Mouse (Mus musculus): ENCODE measurements around the gene Mylk. TPM values are rescaled to one million over a fixed set of nuclear protein-coding genes. Genes with fewer than 3 reads are reported as not detected.

The Mylk gene
- total RNA-seq, 4 experiments from 2014 or later = 13.7 to 24.6 (median 18.8) TPM

DNA sequence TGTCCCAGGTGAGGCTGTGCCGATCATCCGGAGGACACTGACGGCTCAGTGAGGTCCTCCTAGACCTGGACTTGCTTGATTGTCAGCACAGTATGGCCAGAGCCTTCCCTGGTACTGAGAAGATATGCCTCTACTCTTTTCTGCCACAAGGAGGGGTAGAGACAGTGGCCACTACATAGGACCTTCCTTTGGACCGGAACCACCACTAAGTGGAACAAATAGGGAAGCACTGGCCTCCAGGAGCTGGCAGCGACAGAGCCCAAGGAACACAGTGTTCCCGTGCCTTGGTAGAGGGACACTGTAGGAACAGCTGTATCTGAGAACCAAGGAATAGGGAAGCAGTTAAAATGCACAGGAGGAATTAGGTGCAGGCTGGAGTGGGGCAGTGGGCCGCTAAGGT lies 233.0 kb downstream of the Mylk start:
- DNase-seq (ENCODE audit: low spot score in 2 of 2) = no peak

DNA sequence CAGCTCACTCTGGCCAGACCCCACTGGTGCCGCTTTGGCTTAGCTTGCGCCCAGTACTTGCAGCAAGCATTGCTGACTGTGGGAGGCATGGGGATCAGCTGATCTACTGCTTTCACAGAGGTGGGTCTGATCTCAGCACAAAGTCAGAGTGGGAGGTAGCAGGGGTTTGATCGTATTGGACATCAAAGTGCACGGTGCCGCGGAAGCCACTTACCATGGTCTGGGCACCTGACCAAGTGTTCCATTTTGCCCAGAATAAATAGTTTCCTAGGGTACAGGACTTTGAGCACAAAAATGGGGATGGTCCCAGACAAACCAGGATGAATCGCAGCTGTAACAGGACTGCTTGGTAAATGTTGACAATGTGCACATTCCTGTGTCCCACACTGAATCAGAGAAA lies 236.0 kb downstream of the Mylk start:
- no peak for DNase-seq (ENCODE audit: low spot score in 2 of 2)

DNA sequence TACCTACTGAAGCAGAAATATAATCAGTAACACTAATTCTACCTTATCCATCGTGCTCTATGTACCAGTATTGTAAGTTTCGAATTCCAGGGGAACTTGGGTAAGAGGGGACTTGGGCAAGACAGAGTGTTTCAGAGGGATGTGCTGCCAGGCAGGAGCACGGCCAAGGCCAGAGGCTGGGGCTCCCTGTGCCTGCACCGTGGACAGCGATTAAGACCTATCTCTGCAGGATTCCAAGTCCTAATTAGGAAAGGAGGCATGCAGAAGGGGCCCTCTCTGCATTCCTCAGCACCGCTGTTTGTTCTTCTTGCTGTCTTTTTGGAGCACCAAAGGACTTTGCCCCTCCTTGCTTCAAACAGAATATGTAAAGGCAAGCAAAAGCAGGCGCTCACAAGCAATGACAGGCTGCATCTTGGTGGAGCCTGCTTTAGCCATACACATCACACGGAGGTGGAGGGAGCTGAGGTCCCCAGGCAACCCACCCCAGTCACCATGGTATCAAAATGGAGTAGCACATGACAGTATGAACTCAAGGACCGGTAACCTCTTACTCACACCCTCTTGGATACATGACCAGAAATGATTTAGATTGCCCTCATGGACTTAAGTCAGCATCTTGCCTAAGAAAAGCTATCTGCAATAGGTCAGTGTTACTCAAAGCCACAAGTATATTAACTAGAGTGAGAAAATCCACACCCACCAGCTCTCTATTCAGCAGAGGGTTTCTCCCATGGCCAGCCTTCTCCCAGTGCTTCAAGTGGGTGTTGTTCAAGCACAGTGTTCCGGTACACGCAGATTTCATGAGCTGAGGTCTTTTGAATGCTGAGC lies 239.4 kb downstream of the Mylk start:
- no peak for DNase-seq (ENCODE audit: low spot score in 2 of 2)

DNA sequence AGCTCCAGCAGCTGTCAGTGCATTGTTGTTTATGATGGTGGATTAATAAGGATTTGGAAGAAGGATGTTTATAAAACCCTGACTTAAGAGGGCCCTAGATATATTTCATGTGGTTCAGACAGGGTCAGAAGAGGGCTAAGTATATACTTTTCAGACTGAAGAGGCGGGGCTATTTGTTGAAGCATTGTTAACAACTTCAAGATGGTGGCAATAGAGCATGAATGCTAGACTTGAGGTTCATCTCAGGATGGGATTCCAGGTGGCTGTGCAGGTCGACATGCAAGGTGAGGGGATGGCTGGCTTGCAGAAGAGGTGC lies 240.0 kb downstream of the Mylk start:
- no peak for DNase-seq (ENCODE audit: low spot score in 2 of 2)

DNA sequence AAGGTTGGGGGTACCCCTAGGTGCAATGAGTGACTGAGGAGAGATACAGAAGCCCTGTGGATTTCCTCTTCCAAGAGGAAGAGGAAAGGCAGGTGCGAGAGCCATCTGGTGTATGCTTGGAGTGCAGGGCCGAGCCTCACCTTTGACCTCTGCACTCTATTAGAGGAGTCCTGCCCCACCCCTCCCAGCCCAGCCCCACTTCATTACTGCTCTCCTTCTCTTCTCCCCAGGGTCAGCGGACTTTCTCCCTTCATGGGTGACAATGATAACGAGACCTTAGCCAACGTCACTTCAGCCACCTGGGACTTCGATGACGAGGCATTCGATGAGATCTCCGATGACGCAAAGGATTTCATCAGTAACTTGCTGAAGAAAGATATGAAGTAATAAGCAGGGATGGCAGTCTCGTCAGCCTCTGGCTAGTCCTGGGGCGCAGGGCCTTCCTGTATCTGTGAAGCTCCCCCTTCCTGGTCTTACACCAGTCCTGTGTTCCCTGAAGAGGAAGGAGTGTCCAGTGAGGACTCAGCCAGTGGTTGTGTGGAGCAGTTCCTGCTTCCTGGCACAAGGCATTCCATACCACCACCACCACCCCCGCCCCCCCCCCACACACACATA lies 241.3 kb downstream of the Mylk start:
- DNase-seq (ENCODE audit: low spot score in 2 of 2) = no peak

DNA sequence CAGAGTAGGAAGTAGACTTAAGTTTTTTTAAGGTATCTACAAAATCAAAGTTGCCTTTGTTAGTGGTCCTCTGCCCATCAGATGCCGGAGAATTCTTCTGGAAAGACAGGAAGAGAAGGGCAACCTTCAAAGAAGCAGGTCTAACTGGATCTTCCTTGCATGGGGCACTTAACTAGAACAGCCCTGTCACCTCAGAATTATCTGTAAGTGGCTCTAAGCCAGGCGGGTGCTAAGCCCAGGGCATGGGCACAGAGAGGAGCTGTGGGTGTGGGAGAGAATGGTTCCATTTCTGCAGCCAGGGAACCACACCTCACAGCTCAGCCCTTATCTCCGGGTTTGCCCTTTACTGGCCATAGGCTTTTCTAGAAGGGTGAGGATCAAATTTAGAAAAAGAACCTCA lies 246.4 kb downstream of the Mylk start:
- no peak for DNase-seq (ENCODE audit: low spot score in 2 of 2)

DNA sequence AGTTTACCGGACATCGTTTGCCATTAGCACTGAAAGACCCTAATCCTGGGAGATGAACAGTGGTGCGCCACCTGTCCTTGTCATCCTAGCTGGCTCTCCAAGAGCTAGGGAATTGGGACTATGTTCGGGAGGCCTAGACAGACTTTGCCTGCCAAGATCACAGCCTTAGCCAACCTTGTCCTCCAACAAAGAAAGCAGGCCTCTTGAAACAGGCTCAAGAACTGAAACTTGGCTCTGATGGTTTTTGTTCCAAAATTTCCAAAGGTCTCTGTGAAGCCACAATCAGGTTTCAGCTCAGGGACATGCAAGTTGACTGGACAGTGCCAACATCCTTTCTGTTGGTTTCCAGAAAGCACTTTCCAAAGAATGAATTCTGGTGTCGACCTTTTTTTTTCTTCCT lies 247.8 kb downstream of the Mylk start:
- no peak for DNase-seq (ENCODE audit: low spot score in 2 of 2)

DNA sequence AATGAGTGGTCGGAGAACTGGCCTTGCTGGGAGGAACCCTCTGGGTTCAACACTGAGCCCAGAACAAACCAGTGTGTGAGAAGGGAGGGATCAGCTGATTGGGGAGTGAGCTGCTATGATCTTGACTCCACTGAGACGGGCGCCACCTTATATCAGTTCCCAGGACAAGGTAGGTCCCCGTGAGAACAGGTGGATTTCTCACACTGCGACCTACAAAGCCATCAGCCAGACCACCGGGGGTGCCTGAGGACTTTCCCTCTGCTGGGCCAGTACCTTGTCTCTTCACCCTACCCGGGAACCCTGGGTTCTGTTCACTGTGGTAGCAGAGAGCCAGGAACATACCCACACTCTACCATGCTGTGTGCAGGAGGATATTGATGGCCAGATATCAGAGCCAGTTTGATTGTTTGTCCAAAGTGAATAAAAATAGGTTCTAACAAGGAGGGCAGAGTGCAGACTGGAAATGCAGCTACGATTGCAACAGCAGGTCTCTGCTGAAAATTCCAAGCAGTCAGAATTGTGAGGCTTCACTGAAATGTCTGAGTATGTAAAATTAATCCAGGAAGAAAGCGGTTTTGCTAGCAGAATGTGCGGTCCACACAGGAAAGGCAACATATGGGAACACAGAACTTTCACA lies 248.8 kb downstream of the Mylk start:
- DNase-seq (ENCODE audit: low spot score in 2 of 2) = no peak

DNA sequence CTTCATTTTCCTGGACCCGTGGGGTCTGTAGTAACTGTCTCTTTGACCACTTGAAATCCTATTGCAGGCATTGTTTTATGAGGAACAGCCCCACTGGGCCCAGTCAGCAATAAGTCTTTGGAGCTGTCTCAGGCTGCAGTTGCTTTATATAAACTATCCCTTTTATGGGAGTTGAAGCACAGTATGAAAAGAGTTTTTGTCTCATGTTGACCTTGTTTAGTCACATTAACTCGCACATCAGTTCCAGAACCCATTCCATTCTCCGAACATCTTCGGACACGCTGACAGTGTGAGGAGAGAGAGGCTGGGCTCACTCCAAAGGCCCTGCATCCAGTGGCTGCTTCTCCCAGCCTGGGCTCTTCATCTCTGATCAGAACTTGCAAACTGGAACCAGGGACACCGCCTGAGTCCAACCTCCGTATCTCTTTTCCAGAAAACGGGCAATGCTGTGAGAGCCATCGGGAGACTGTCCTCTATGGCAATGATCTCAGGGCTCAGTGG lies 249.7 kb downstream of the Mylk start:
- no peak for DNase-seq (ENCODE audit: low spot score in 2 of 2)

DNA sequence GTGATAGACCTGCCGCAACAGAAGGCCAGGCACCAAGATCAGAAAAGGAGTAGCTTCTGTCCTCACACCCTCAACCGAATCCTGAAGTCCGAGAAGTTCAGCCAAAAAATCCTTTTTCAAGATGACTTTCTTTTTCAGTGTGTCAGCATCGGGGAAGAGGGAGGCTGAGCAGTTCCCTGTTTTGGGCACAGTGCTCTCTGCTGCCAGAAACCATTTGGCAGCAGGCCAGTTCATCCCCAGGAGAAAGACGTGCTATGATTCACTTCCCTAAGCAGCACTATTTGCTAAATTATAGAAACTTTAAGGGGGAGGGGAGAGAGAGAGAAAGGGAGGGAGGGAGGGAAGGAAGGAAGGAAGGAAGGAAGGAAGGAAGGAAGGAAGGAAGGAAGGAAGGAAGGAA lies 251.1 kb downstream of the Mylk start:
- DNase-seq (ENCODE audit: low spot score in 2 of 2) = peak; percentile 25 to 54

DNA sequence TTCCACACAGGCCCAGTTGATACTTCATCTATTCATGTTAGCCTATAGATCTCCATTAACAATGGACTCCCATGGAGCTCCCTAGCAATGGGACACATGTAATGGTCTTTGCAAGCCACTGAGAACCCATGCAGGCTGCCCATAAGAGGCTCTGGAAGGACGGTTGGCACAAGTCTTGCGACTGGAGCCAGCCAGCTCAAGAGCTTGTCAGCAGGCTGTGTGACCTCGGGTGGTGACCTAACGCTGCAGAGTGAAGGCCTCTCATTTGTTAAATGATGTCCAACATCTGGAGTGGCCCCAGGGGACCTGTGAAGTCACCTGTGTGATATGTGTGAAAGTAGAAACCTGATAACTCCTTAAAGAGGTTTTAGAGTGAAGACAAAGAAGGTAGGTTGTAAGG lies 252.0 kb downstream of the Mylk start:
- no peak for DNase-seq (ENCODE audit: low spot score in 2 of 2)

DNA sequence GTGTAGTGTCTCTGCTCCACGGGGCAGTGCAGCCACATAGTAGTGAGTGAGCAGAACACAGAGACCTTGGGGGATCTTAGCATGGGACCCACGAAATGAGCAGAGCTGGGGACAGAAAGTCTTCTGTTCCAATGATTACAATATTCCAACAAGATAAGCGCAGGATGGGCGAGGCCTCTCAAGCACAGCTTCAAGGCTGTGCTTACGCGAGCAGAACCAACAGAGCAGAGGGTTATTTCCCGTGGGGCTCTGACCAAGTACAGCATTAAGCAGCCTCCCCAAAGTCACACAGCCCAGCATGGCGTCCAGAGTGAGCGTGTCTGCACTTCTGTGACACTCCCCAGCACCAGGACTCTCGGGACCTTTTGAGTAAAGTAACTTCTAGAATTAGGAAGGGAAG lies 252.6 kb downstream of the Mylk start:
- no peak for DNase-seq (ENCODE audit: low spot score in 2 of 2)

DNA sequence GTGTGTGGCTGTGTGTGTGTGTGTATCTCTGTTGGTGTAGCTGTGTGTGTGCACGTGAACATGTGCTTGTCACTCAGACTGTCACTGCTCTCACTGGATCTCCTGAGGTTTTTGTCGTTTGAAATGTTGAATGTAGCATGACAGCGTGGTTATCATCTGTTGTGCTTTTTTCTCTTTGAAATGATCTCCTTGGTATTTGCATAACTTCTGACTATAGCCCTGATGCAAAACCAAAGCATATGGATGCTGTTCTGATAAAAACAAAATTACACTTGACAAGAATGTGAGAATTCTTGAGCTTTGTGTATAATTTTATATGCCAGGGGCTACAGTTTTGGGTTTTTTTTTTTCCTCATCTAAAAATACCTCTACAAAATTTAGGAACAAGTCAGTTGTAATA lies 254.0 kb downstream of the Mylk start:
- no peak for DNase-seq (ENCODE audit: low spot score in 2 of 2)

DNA sequence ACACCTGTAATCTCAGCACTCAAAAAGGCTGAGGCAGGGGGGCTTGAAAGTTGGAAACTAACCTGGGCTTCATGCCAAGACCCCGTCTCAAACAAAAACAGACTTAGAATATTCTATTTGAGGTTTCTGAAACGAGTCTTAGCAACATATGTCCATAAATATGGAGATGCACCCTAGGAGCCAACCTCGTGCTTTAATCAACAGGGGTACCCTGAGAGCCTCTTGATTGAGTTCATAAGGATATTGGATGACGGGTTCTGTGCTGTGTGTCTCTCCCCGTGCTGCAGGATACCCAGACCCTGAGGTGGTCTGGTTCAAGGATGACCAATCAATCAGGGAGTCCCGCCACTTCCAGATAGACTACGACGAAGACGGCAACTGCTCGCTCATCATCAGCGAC lies 255.0 kb downstream of the Mylk start:
- DNase-seq (ENCODE audit: low spot score in 2 of 2) = no peak

DNA sequence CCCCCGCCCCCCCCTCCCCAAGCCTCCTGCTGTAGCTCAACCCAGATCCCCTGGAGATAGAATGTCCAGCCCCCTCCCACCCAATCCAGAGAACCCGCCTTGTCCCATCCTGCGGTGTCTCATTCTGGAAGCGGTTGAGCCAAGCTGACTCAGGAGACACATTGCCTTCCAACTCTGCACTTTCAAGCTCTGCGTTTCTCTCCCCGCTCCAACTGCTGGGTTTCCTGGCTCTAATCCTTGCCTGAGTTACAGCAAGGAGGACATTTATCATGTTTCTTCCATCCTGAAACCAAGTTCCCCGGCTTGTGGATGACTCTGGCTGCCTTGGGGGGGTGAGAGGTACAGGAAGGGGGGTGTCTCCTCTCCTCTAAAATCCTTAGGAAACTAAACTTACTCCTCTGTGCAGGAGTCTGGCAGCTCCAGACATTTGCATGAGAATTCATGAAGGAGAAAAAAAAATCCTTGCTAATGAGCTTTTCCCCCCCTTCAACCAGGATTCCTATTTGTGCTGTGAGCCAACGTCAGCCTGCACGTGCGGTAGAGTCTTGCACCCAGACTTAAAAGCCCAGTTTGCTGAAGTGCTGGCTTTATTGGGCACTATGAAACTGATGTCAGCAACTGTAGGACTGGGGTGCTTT lies 256.0 kb downstream of the Mylk start:
- no peak for DNase-seq (ENCODE audit: low spot score in 2 of 2)

DNA sequence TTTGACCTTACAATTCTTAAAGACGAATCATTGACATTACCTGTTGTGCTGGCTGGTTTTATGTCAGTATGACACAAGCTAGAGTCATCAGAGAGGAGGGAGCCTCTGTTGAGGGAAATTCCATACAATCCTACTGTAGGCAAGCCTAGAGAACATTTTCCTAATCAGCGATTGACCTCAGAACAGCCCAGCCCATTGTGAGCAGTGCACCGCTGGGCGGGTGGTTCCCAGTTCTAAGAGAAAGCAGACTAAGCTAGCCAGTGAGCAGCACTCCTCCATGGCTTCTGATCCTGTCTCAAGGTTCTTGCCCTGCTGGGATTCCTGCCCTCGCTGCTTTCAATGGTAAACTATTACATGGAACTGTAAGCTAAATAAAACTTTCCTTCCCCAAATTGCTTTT lies 259.3 kb downstream of the Mylk start:
- no peak for DNase-seq (ENCODE audit: low spot score in 2 of 2)

DNA sequence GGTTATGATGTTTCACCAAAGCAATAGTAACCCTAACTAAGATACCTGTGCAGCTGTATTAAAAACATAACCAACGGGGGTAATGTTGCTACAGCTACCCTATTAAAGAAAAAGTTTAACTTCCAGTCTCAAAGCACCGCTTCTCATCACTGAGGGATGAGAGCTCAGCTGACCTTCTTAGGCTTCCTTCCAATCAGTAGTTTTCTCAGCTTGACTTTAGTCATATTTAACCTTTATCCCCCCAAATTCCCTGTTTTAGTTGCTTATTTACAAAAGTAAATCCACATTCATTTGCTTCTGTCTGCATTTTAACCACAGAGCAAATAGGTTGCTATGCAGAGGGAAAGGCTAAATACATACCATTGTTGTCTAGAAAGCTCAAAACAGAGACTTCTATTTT lies 259.7 kb downstream of the Mylk start:
- DNase-seq (ENCODE audit: low spot score in 2 of 2) = no peak

DNA sequence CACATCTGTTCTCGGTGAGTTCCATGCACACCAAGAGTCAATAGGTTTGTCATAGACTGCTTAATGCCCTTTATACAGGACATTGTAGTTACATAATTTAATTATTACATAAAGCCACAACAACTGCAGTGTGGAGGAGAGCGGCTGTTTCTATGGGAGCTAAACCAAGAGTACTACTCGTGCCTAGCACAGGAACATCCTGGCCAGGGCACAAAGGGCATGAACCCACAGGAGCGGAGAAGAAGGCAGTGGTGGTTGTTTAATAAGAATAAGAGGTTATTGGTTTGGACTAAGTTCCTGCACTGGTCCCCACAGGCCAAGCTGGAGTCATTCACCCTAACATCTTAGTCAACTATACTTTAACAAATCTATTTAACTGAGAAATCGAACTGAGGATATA lies 261.2 kb downstream of the Mylk start:
- no peak for DNase-seq (ENCODE audit: low spot score in 2 of 2)

DNA sequence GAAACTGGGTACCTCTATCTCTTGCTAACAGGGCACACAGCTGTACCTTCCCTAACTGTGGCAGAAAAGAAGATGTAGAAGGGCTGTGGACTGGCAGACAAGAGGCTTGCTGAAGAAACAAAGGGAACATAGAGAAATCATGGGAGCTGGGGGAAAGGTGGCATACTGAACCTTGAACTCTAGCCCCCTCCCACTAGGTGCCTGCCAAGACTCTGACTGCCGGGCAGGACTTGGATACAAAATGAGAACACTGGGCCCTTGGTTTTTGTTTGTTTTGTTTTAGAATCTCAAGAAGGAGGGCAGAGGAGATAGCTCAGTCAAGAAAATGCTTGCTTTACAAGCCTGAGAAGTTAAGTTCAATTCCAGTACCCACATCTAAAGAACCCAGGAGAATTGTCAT lies 262.4 kb downstream of the Mylk start:
- no peak for DNase-seq (ENCODE audit: low spot score in 2 of 2)

DNA sequence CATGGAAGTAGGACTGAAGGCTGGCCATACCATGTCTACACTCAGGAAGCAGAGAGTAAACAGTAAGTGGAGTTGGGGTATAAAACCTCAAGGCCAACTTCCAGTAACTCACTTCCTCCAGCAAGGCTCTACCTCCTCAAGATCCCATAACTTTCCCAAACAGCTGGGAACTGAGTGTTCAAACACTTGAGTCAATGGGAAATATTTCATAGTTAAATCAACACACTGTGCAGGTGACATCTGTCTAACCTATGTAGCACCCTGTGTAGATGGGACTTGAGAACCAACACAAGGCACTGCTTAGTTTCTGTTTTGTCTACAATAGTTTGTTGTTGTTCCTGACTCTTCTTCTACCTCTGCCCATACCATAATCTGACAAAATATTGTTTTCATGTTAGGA lies 263.4 kb downstream of the Mylk start:
- no peak for DNase-seq (ENCODE audit: low spot score in 2 of 2)

DNA sequence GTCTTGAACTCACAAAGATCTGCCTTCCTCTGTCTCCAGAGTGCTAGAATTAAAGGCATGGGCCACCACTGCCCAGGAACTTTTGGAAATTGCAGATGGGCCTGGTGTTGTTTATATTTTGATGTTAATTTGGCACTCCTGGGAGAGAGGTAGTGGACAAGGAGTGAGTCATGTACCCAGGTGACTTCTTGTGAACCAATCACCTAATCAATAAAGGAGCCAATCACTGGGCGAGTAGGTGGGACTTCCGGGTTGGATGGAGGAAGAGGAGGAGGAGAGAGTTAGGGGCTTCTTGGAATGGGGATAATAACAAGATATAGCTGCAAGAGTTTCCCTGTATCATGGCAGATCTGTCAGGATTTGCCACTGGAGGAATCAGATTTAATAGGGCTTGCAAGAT lies 268.5 kb downstream of the Mylk start:
- DNase-seq (ENCODE audit: low spot score in 2 of 2) = no peak

DNA sequence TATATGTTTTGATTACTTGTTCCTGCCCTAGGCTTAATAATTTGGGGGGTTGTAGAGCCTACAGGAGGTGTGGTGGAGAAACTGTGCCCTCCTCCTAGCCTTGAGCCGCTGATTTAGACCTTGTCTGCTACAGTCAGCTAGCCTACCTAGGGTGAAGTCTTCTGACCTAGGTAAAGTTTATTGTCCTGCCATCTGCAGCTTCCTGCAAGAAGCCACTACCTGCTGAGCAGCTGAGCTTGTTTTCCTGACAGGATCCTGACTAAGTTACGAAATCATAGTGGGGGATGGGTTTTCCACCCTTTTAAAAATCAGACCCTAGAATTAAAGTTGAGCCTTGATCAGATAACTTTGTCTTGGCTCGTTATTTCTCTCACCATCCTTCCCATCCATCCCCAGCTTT lies 271.5 kb downstream of the Mylk start:
- no peak for DNase-seq (ENCODE audit: low spot score in 2 of 2)

Data from gastrocnemius, adult 8-10 months (tissue).